Mouse (Mus musculus) testis, adult 2 months (tissue): ENCODE data around the gene Ptpn7.

ENCODE experiments used
- CTCF ChIP-seq: fragments of 200-500 bp; IDR thresholded peaks from 2 replicates; pipeline ENCODE4 v1.5.1; 2012; ENCODE audit warnings: low read depth, mild to moderate bottlenecking, inconsistent platforms, low read length, moderate library complexity; ENCODE audit not compliant: control insufficient read depth, insufficient read depth, insufficient replicate concordance
- POLR2A ChIP-seq: fragments of 200-500 bp; IDR thresholded peaks from 2 replicates; pipeline ENCODE4 v1.6.1; 2012; ENCODE audit warnings: low read depth, mild to moderate bottlenecking, inconsistent platforms, low read length, moderate library complexity; ENCODE audit not compliant: control insufficient read depth

DNA sequence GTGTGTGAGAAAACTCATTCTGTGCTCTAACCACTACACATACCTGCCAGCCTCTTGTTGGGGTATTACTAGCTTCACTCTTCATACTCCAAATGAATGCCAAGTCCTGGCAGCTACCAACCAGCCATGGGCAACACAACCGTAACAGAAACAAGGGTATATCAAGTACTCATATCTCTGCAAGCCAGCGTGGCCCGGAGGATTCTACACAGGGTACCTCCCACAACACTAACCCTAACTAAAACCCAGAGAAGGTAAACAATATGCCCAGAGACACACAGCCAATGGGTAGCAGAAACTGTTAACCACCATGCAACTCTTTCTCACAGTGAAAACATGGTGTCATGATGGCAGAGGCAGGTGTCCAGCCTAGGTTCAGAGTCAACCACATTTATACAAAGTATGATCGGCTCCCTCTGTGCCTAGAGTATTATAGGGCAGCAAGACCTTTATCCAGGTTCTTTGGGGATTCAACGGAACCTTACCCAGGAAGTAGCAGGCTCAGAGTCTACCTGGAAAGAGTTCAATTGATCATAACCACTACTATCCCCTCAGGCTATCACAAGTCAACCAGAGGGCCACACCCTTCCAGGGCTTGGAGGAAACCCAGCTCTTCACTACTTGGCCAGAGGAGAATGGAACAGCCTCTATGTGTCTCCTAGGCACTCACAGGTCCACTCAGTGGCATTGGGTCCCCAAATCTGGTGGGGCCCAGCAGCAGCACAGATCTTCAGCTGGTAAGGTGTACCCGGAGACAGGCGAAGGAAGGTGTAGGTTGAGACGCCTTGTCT lies 7.7 kb upstream of the Ptpn7 start:
- TF ChIP-seq CTCF (no peak), POLR2A (no peak)
